Mouse (Mus musculus): ENCODE data around the gene Hmg20b.

GRCm38 (mm10) chr10:81345162-81345534 is 5.1 kb downstream of the Hmg20b start:
- TF ChIP-seq CTCF (conservative IDR thresholded peaks at IDR 0.05; ENCODE audit: low read length) = no peak
- TF ChIP-seq POU5F1 (IDR thresholded peaks at IDR 0.05; ENCODE audit: borderline replicate concordance, low read length) = no peak
- no peak for TF ChIP-seq NANOG (IDR thresholded peaks at IDR 0.05; ENCODE audit: borderline replicate concordance, low read length)

Data from E14TG2a.4 (cell line).